Mouse (Mus musculus): ENCODE data around the gene Dmac2. TPM values are rescaled to one million over a fixed set of nuclear protein-coding genes. Genes with fewer than 3 reads are reported as not detected.

Gene Dmac2
- polyA plus RNA-seq, 1 experiment from 2014 or later: 48.7 TPM

GRCm38 (mm10) chr7:25585351-25586204, 33.6 kb upstream of the Dmac2 start:
- Histone ChIP-seq H3K9me3 (ENCODE audit: control insufficient read depth, low read length) (no peaks in the 10 kb centered on the region), H3K27me3 (ENCODE audit: control insufficient read depth, insufficient read depth, low read length) (no peaks in the 10 kb centered on the region), H3K4me2 (ENCODE audit: low read depth, low read length) (no peak overlapping the region), H3K27ac (ENCODE audit: low read depth, low read length) (no peak overlapping the region), H3K9ac (replicated peaks; ENCODE audit: low read depth, low read length) (no peak overlapping the region), H3K4me3 (ENCODE audit: low read depth, low read length) (no peak overlapping the region), H3K36me3 (ENCODE audit: control insufficient read depth, insufficient read depth, low read length) (no peaks in the 10 kb centered on the region), H3K4me1 (ENCODE audit: control insufficient read depth, insufficient read depth, low read length) (no peaks in the 10 kb centered on the region)
- WGBS: 83% methylated on average over 9 of the region's 9 CpGs
- no peak for ATAC-seq (ENCODE audit: low read depth)

- WGBS: 85% methylated on average over 2 of the region's 2 CpGs
- no peak for ATAC-seq (ENCODE audit: low read depth)
These were observed 28.0 kb upstream of the Dmac2 start for GRCm38 (mm10) chr7:25591226-25591625.

GRCm38 (mm10) chr7:25593859-25594258, 25.4 kb upstream of the Dmac2 start:
- no peak for ATAC-seq (ENCODE audit: low read depth)
- WGBS: 58% methylated on average over 3 of the region's 3 CpGs
- Histone ChIP-seq H3K4me3 (ENCODE audit: low read depth, low read length) (no peak overlapping the region), H3K4me2 (ENCODE audit: low read depth, low read length) (no peak overlapping the region), H3K9me3 (ENCODE audit: control insufficient read depth, low read length) (no peaks in the 10 kb centered on the region), H3K27ac (ENCODE audit: low read depth, low read length) (no peak overlapping the region), H3K27me3 (ENCODE audit: control insufficient read depth, insufficient read depth, low read length) (no peaks in the 10 kb centered on the region), H3K9ac (replicated peaks; ENCODE audit: low read depth, low read length) (no peak overlapping the region), H3K36me3 (ENCODE audit: control insufficient read depth, insufficient read depth, low read length) (no peaks in the 10 kb centered on the region), H3K4me1 (ENCODE audit: control insufficient read depth, insufficient read depth, low read length) (no peaks in the 10 kb centered on the region)

More at GRCm38 (mm10) chr7:25591226-25591625, 28.0 kb upstream of the Dmac2 start:
- no peaks in the 10 kb centered on the region for H3K36me3 ChIP-seq (ENCODE audit: control insufficient read depth, insufficient read depth, low read length)
- H3K27me3 ChIP-seq (ENCODE audit: control insufficient read depth, insufficient read depth, low read length): no peaks in the 10 kb centered on the region
- no peak overlapping the region for H3K27ac ChIP-seq (ENCODE audit: low read depth, low read length)
- no peaks in the 10 kb centered on the region for H3K4me1 ChIP-seq (ENCODE audit: control insufficient read depth, insufficient read depth, low read length)
- no peaks in the 10 kb centered on the region for H3K9me3 ChIP-seq (ENCODE audit: control insufficient read depth, low read length)
- no peak overlapping the region for H3K9ac ChIP-seq (replicated peaks; ENCODE audit: low read depth, low read length)
- H3K4me3 ChIP-seq (ENCODE audit: low read depth, low read length): no peak overlapping the region
- no peak overlapping the region for H3K4me2 ChIP-seq (ENCODE audit: low read depth, low read length)

DNA sequence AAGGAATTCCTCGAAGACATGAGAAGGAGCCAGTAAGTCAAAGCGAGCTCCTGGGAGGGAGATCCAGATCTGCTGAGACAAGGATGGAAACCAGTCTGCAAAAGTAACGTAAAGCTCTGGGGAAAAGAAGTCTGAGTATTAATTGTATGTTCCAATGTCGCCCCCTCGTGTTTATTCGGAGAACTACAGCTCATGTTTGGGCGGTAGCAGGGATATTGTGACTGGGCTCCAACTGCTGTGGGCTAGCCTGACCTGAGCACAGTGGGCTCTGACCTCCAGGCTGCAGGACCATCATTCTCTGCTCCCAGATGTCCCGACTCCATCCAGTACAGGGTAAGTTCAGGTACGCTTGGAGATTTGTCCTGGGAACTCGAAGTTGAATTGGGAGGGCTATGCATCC, 19.6 kb upstream of the Dmac2 start:
- Histone ChIP-seq H3K9ac (replicated peaks; ENCODE audit: low read depth, low read length) (no peak overlapping the region), H3K4me1 (ENCODE audit: control insufficient read depth, insufficient read depth, low read length) (no peaks in the 10 kb centered on the region), H3K9me3 (ENCODE audit: control insufficient read depth, low read length) (no peaks in the 10 kb centered on the region), H3K4me3 (ENCODE audit: low read depth, low read length) (no peak overlapping the region), H3K27ac (ENCODE audit: low read depth, low read length) (no peak overlapping the region), H3K27me3 (ENCODE audit: control insufficient read depth, insufficient read depth, low read length) (no peaks in the 10 kb centered on the region), H3K4me2 (ENCODE audit: low read depth, low read length) (no peak overlapping the region), H3K36me3 (ENCODE audit: control insufficient read depth, insufficient read depth, low read length) (no peaks in the 10 kb centered on the region)
- ATAC-seq (ENCODE audit: low read depth): no peak
- 14% methylated on average over 10 of the region's 10 CpGs for WGBS

DNA sequence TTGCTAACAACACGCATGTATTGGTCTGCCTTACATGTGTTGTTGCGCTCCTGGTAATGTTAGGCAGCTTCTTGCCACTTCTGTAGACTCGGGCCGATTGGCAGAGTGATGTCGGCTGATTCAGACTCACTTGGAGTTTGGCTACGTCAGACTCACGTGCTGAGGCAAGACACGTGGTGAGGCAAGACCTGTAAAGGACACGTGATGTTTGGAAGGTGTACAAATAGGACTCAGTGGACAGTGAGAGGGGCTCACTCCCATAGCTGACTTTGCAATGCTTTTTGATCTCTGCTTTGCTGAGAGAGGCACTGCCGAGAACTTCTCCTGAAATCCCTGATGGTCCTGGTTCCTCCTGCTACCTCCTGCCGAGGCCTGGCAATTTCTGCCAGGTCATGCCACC, 18.5 kb upstream of the Dmac2 start:
- 90% methylated on average over 11 of the region's 11 CpGs for WGBS
- no peaks in the 10 kb centered on the region for H3K9me3 ChIP-seq (ENCODE audit: control insufficient read depth, low read length)
- no peaks in the 10 kb centered on the region for H3K36me3 ChIP-seq (ENCODE audit: control insufficient read depth, insufficient read depth, low read length)
- no peak for ATAC-seq (ENCODE audit: low read depth)
- no peaks in the 10 kb centered on the region for H3K4me1 ChIP-seq (ENCODE audit: control insufficient read depth, insufficient read depth, low read length)
- H3K9ac ChIP-seq (replicated peaks; ENCODE audit: low read depth, low read length): no peak overlapping the region
- no peak overlapping the region for H3K4me3 ChIP-seq (ENCODE audit: low read depth, low read length)
- H3K27ac ChIP-seq (ENCODE audit: low read depth, low read length): no peak overlapping the region
- no peaks in the 10 kb centered on the region for H3K27me3 ChIP-seq (ENCODE audit: control insufficient read depth, insufficient read depth, low read length)
- no peak overlapping the region for H3K4me2 ChIP-seq (ENCODE audit: low read depth, low read length)

DNA sequence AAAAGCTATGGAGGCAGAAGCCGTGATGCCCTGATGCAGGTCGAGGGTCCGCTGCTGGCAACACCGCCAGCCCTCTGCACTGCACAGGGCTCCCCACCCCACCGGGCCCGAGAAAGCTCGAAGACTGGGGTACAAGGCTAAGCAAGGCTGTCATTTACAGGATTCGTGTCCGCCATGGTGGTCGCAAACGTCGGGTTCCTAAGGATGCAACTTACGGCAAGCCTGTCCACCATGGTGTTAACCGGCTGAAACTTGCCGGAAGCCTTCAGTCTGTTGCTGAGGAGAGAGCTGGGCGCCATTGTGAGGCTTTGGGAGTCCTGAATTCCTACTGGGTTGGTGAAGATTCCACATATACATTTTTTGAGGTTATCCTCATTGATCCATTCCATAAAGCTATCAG, 17.9 kb upstream of the Dmac2 start:
- Histone ChIP-seq H3K36me3 (ENCODE audit: control insufficient read depth, insufficient read depth, low read length) (no peaks in the 10 kb centered on the region), H3K9ac (replicated peaks; ENCODE audit: low read depth, low read length) (no peak overlapping the region), H3K27ac (ENCODE audit: low read depth, low read length) (no peak overlapping the region), H3K27me3 (ENCODE audit: control insufficient read depth, insufficient read depth, low read length) (no peaks in the 10 kb centered on the region), H3K4me1 (ENCODE audit: control insufficient read depth, insufficient read depth, low read length) (no peaks in the 10 kb centered on the region), H3K4me3 (ENCODE audit: low read depth, low read length) (no peak overlapping the region), H3K4me2 (ENCODE audit: low read depth, low read length) (no peak overlapping the region), H3K9me3 (ENCODE audit: control insufficient read depth, low read length) (no peaks in the 10 kb centered on the region)
- WGBS: 90% methylated on average over 16 of the region's 16 CpGs
- ATAC-seq (ENCODE audit: low read depth): no peak

GRCm38 (mm10) chr7:25606625-25607063, 12.6 kb upstream of the Dmac2 start:
- no peaks in the 10 kb centered on the region for H3K36me3 ChIP-seq (ENCODE audit: control insufficient read depth, insufficient read depth, low read length)
- H3K4me3 ChIP-seq (ENCODE audit: low read depth, low read length): no peak overlapping the region
- no peak overlapping the region for H3K27ac ChIP-seq (ENCODE audit: low read depth, low read length)
- no peak overlapping the region for H3K9ac ChIP-seq (replicated peaks; ENCODE audit: low read depth, low read length)
- ATAC-seq (ENCODE audit: low read depth): no peak
- no peaks in the 10 kb centered on the region for H3K9me3 ChIP-seq (ENCODE audit: control insufficient read depth, low read length)
- WGBS: 91% methylated on average over 4 of the region's 4 CpGs
- H3K4me1 ChIP-seq (ENCODE audit: control insufficient read depth, insufficient read depth, low read length): no peaks in the 10 kb centered on the region
- no peak overlapping the region for H3K4me2 ChIP-seq (ENCODE audit: low read depth, low read length)
- no peaks in the 10 kb centered on the region for H3K27me3 ChIP-seq (ENCODE audit: control insufficient read depth, insufficient read depth, low read length)

GRCm38 (mm10) chr7:25607196-25607595, 12.0 kb upstream of the Dmac2 start:
- no peak for ATAC-seq (ENCODE audit: low read depth)
- Histone ChIP-seq H3K27me3 (ENCODE audit: control insufficient read depth, insufficient read depth, low read length) (no peaks in the 10 kb centered on the region), H3K4me1 (ENCODE audit: control insufficient read depth, insufficient read depth, low read length) (no peaks in the 10 kb centered on the region), H3K4me2 (ENCODE audit: low read depth, low read length) (no peak overlapping the region), H3K27ac (ENCODE audit: low read depth, low read length) (no peak overlapping the region), H3K9ac (replicated peaks; ENCODE audit: low read depth, low read length) (no peak overlapping the region), H3K9me3 (ENCODE audit: control insufficient read depth, low read length) (no peaks in the 10 kb centered on the region), H3K4me3 (ENCODE audit: low read depth, low read length) (no peak overlapping the region), H3K36me3 (ENCODE audit: control insufficient read depth, insufficient read depth, low read length) (no peaks in the 10 kb centered on the region)
- 80% methylated on average over 2 of the region's 2 CpGs for WGBS

DNA sequence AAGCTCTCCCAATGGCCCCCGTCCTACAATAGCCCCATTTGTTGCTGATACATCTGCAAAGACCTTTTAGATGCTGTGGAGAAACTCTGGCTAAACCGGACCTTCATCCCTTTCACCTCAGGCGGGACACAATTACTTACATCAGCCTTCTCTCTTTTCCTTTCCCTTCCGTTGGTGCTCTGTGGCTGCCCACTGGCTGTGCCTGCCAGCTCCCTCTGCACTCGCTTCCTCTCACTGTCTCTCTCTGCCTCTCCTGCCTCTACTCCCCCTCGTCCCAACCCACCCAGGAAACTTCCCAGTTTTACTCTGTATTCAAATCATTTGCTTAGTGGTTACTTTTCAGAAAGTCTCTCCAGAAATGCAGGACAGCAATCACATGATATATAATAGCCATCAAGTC, 9.2 kb upstream of the Dmac2 start:
- H3K27ac ChIP-seq (ENCODE audit: low read depth, low read length): no peak overlapping the region
- H3K4me2 ChIP-seq (ENCODE audit: low read depth, low read length): no peak overlapping the region
- H3K4me3 ChIP-seq (ENCODE audit: low read depth, low read length): no peak overlapping the region
- no peaks in the 10 kb centered on the region for H3K4me1 ChIP-seq (ENCODE audit: control insufficient read depth, insufficient read depth, low read length)
- WGBS: 49% methylated on average over 6 of the region's 6 CpGs
- H3K9ac ChIP-seq (replicated peaks; ENCODE audit: low read depth, low read length): no peak overlapping the region
- ATAC-seq (ENCODE audit: low read depth): no peak
- H3K9me3 ChIP-seq (ENCODE audit: control insufficient read depth, low read length): no peaks in the 10 kb centered on the region
- no peaks in the 10 kb centered on the region for H3K27me3 ChIP-seq (ENCODE audit: control insufficient read depth, insufficient read depth, low read length)
- H3K36me3 ChIP-seq (ENCODE audit: control insufficient read depth, insufficient read depth, low read length): no peaks in the 10 kb centered on the region
